Mouse (Mus musculus) T-cell, adult 2 months (primary cell): Measurements from ENCODE around the gene Akap13.
"Not testable (repeated sequence)": the region's sequence is repeated elsewhere in the genome, so short reads cannot be mapped to it uniquely, and the experiment has no call there.

Experiments
- DNase-seq: peaks from one replicate; pipeline ENCODE4 v3.0.0; 2022; ENCODE audit warnings: low spot score

Akap13 gene

GRCm38 (mm10) chr7:75715939-75716338 lies 260.6 kb downstream of the Akap13 start:
- DNase-seq, result no peak

GRCm38 (mm10) chr7:75717349-75717748 lies 262.0 kb downstream of the Akap13 start:
- no peak for DNase-seq

GRCm38 (mm10) chr7:75721302-75721701 lies 266.0 kb downstream of the Akap13 start:
- no peak for DNase-seq

- DNase-seq, result no peak
Measured at GRCm38 (mm10) chr7:75724012-75724411, 268.7 kb downstream of the Akap13 start.

- no peak for DNase-seq
Measured at GRCm38 (mm10) chr7:75725899-75726298, 270.6 kb downstream of the Akap13 start.

- DNase-seq, result no peak
Measured at GRCm38 (mm10) chr7:75726867-75727266, 271.5 kb downstream of the Akap13 start.

- no peak for DNase-seq
Measured at GRCm38 (mm10) chr7:75729652-75730051, 274.3 kb downstream of the Akap13 start.

- no peak for DNase-seq
Measured at GRCm38 (mm10) chr7:75730216-75730615, 274.9 kb downstream of the Akap13 start.

- no peak for DNase-seq
Measured at GRCm38 (mm10) chr7:75731951-75732350, 276.6 kb downstream of the Akap13 start.

- DNase-seq, result no peak
Measured at GRCm38 (mm10) chr7:75733166-75733565, 277.8 kb downstream of the Akap13 start.

GRCm38 (mm10) chr7:75739075-75739725 lies 283.9 kb downstream of the Akap13 start:
- peak; percentile 65 for DNase-seq

GRCm38 (mm10) chr7:75744528-75744927 lies 289.2 kb downstream of the Akap13 start:
- DNase-seq, result no peak

GRCm38 (mm10) chr7:75744978-75745638 lies 289.8 kb downstream of the Akap13 start:
- no peak for DNase-seq

GRCm38 (mm10) chr7:75745969-75746368 lies 290.6 kb downstream of the Akap13 start:
- DNase-seq, result not testable (repeated sequence)

- DNase-seq, result no peak
Measured at GRCm38 (mm10) chr7:75750581-75750980, 295.2 kb downstream of the Akap13 start.

GRCm38 (mm10) chr7:75751161-75751803 lies 295.9 kb downstream of the Akap13 start:
- no peak for DNase-seq

- DNase-seq, result no peak
Measured at GRCm38 (mm10) chr7:75752442-75753191, 297.3 kb downstream of the Akap13 start.

- DNase-seq, result no peak
Measured at GRCm38 (mm10) chr7:75753192-75753783, 298.0 kb downstream of the Akap13 start.

GRCm38 (mm10) chr7:75754587-75755499 lies 299.5 kb downstream of the Akap13 start:
- DNase-seq, result no peak

GRCm38 (mm10) chr7:75755861-75756449 lies 300.6 kb downstream of the Akap13 start:
- no peak for DNase-seq
